Mouse (Mus musculus): ENCODE results near the gene Phlda1.
A peak's percentile ranks its signal among the peaks of the same experiment; 100 is the strongest.
"Not testable (repeated sequence)": the region's sequence is repeated elsewhere in the genome, so short reads cannot be mapped to it uniquely, and the experiment has no call there.

Gene Phlda1

GRCm38 (mm10) chr10:111506101-111506925, at the start of gene Phlda1:
Gene Phlda1, plus strand, starts transcription at chr10:111506286.
- peak; percentile 97 for DNase-seq

- DNase-seq: no peak
Measured at GRCm38 (mm10) chr10:111458088-111458487, 48.0 kb upstream of the Phlda1 start.

GRCm38 (mm10) chr10:111459040-111459439, 47.0 kb upstream of the Phlda1 start:
- DNase-seq: peak; percentile 16

- DNase-seq: no peak
Measured at GRCm38 (mm10) chr10:111459874-111460273, 46.2 kb upstream of the Phlda1 start.

GRCm38 (mm10) chr10:111460381-111460780, 45.7 kb upstream of the Phlda1 start:
- DNase-seq: peak; percentile 63

- no peak for DNase-seq
Measured at GRCm38 (mm10) chr10:111464833-111465232, 41.3 kb upstream of the Phlda1 start.

GRCm38 (mm10) chr10:111465409-111465808, 40.7 kb upstream of the Phlda1 start:
- DNase-seq: no peak

- no peak for DNase-seq
Measured at GRCm38 (mm10) chr10:111471166-111471565, 34.9 kb upstream of the Phlda1 start.

- DNase-seq: peak; percentile 98
Measured at GRCm38 (mm10) chr10:111472686-111473510, 33.2 kb upstream of the Phlda1 start, which contains the start of gene Nap1l1. Gene Nap1l1, plus strand, starts transcription at chr10:111473223.

- DNase-seq: peak; percentile 56
Measured at GRCm38 (mm10) chr10:111473511-111474371, 32.3 kb upstream of the Phlda1 start.

- DNase-seq: no peak
Measured at GRCm38 (mm10) chr10:111476301-111476700, 29.8 kb upstream of the Phlda1 start.

- no peak for DNase-seq
Measured at GRCm38 (mm10) chr10:111476989-111477510, 29.0 kb upstream of the Phlda1 start.

GRCm38 (mm10) chr10:111479599-111479998, 26.5 kb upstream of the Phlda1 start:
- DNase-seq: no peak

- DNase-seq: no peak
Measured at GRCm38 (mm10) chr10:111482654-111483053, 23.4 kb upstream of the Phlda1 start.

- DNase-seq: no peak
Measured at GRCm38 (mm10) chr10:111484079-111484478, 22.0 kb upstream of the Phlda1 start.

- no peak for DNase-seq
Measured at GRCm38 (mm10) chr10:111488793-111489192, 17.3 kb upstream of the Phlda1 start.

- DNase-seq: not testable (repeated sequence)
Measured at GRCm38 (mm10) chr10:111490079-111490478, 16.0 kb upstream of the Phlda1 start.

GRCm38 (mm10) chr10:111495888-111496287, 10.2 kb upstream of the Phlda1 start:
- no peak for DNase-seq

GRCm38 (mm10) chr10:111499892-111500291, 6.2 kb upstream of the Phlda1 start:
- DNase-seq: no peak

- DNase-seq: peak; percentile 86
Measured at GRCm38 (mm10) chr10:111503071-111503470, 3.0 kb upstream of the Phlda1 start.

GRCm38 (mm10) chr10:111503716-111504115, 2.4 kb upstream of the Phlda1 start:
- no peak for DNase-seq

- DNase-seq: no peak
Measured at GRCm38 (mm10) chr10:111504606-111505005, 1.5 kb upstream of the Phlda1 start.
